Mouse (Mus musculus) embryonic facial prominence, embryonic 15.5 days (tissue): ENCODE measurements around the gene Med22. TPM values are rescaled to one million over a fixed set of nuclear protein-coding genes. Genes with fewer than 3 reads are reported as not detected.

ENCODE experiments used
- ATAC-seq: fragments of 200-750 bp; cut with Nextera tagmentation; 2 replicates; pipeline ENCODE4 v1.8.0; 2017; ENCODE audit warnings: low read depth, moderate TSS enrichment; ENCODE audit not compliant: insufficient number of reproducible peaks, low FRiP score, low TSS enrichment
- H3K27ac ChIP-seq: fragments of 300-500 bp; sonication (generic); replicated peaks from 2 replicates; pipeline ENCODE4 v1.5.1; 2015; ENCODE audit warnings: mild to moderate bottlenecking, inconsistent platforms
- H3K27me3 ChIP-seq: fragments of 300-500 bp; sonication (generic); 2 replicates; pipeline ENCODE4 v1.6.1; 2015; ENCODE audit warnings: inconsistent platforms
- H3K36me3 ChIP-seq: fragments of 300-500 bp; sonication (generic); 2 replicates; pipeline ENCODE4 v1.6.1; 2015; ENCODE audit warnings: mild to moderate bottlenecking, inconsistent platforms
- H3K4me1 ChIP-seq: fragments of 300-500 bp; sonication (generic); 2 replicates; pipeline ENCODE4 v1.6.1; 2015; ENCODE audit warnings: inconsistent platforms
- H3K4me2 ChIP-seq: fragments of 300-500 bp; sonication (generic); replicated peaks from 2 replicates; pipeline ENCODE4 v1.6.1; 2015; ENCODE audit warnings: mild to moderate bottlenecking, inconsistent platforms
- H3K4me3 ChIP-seq: fragments of 300-500 bp; sonication (generic); replicated peaks from 2 replicates; pipeline ENCODE4 v1.5.1; 2015; ENCODE audit warnings: mild to moderate bottlenecking, inconsistent platforms
- H3K9ac ChIP-seq: fragments of 300-500 bp; sonication (generic); 2 replicates; pipeline ENCODE4 v1.6.1; 2015; ENCODE audit warnings: inconsistent platforms
- H3K9me3 ChIP-seq: fragments of 300-500 bp; sonication (generic); replicated peaks from 2 replicates; pipeline ENCODE4 v1.6.1; 2016; ENCODE audit warnings: inconsistent platforms
- WGBS: fragments of 180-500 bp; shearing (Covaris S2); methylation state at CpG from one replicate; pipeline ENCODE4 v1.1.7; 2015; 5-methylcytosine and 5-hydroxymethylcytosine counted together
- polyA plus RNA-seq: library from polyadenylated mRNA; unstranded; fragments of >200 nt; fragmentation: Nextera tagmentation; extraction: Ambion mirVana; gene quantifications from 2 replicates; pipeline ENCODE4 v1.2.1, GENCODE M21; 2015

Gene Med22
- polyA plus RNA-seq, 1 experiment from 2014 or later, result 56.4 TPM

GRCm38 (mm10) chr2:26935286-26935685 lies 24.8 kb upstream of the Med22 start:
- no peak for ATAC-seq
- no peak overlapping the region for H3K9ac ChIP-seq
- WGBS, result 84% methylated on average over 2 of the region's 2 CpGs

GRCm38 (mm10) chr2:26933304-26934055 lies 23.0 kb upstream of the Med22 start, which contains the start of the genes Surf4 and Stkld1:
TSS of gene Surf4 (minus strand) at chr2:26933928.
TSS of gene Stkld1 (plus strand) at chr2:26934047.
- under 1% methylated on average over 66 of the region's 70 CpGs for WGBS

More at GRCm38 (mm10) chr2:26935286-26935685, 24.8 kb upstream of the Med22 start:
- H3K27me3 ChIP-seq, result no peaks in the 10 kb centered on the region
- H3K9me3 ChIP-seq, result no peaks in the 10 kb centered on the region
- H3K4me1 ChIP-seq, result peaks cover 21% of the 10 kb centered on the region
- H3K4me3 ChIP-seq, result no peak overlapping the region
- H3K4me2 ChIP-seq, result no peak overlapping the region
- H3K27ac ChIP-seq, result no peak overlapping the region
- peaks cover 10% of the 10 kb centered on the region for H3K36me3 ChIP-seq

GRCm38 (mm10) chr2:26932473-26933303 lies 22.2 kb upstream of the Med22 start:
- Histone ChIP-seq H3K9me3 (no peaks in the 10 kb centered on the region), H3K27me3 (no peaks in the 10 kb centered on the region), H3K27ac (peak overlapping the region; percentile 93), H3K36me3 (peaks cover 36% of the 10 kb centered on the region), H3K4me3 (peak overlapping the region; percentile 88), H3K9ac (peak overlapping the region; percentile 100), H3K4me2 (peak overlapping the region; percentile 66), H3K4me1 (peaks cover 45% of the 10 kb centered on the region)
- no peak; the same call in none of the 2 replicates for ATAC-seq
- under 1% methylated on average over 49 of the region's 49 CpGs for WGBS

More at GRCm38 (mm10) chr2:26933304-26934055, 23.0 kb upstream of the Med22 start, which contains the start of the genes Surf4 and Stkld1:
- no peaks in the 10 kb centered on the region for H3K9me3 ChIP-seq
- peaks cover 28% of the 10 kb centered on the region for H3K36me3 ChIP-seq
- peak; percentile 96 for ATAC-seq
- peak within 1 kb of the TSS; percentile 93 for H3K27ac ChIP-seq
- no peaks in the 10 kb centered on the region for H3K27me3 ChIP-seq
- H3K4me3 ChIP-seq, result peak within 1 kb of the TSS; percentile 88
- H3K4me1 ChIP-seq, result peaks cover 39% of the 10 kb centered on the region
- peak within 1 kb of the TSS; percentile 66 for H3K4me2 ChIP-seq
- peak within 1 kb of the TSS; percentile 100 for H3K9ac ChIP-seq

GRCm38 (mm10) chr2:26930390-26930789 lies 19.9 kb upstream of the Med22 start:
- WGBS, result 35% methylated on average over 1 of the region's 1 CpGs
- ATAC-seq, result no peak
- Histone ChIP-seq H3K4me3 (no peak overlapping the region), H3K9me3 (no peaks in the 10 kb centered on the region), H3K4me1 (peaks cover 46% of the 10 kb centered on the region), H3K9ac (no peak overlapping the region), H3K27ac (no peak overlapping the region), H3K27me3 (no peaks in the 10 kb centered on the region), H3K4me2 (no peak overlapping the region), H3K36me3 (peaks cover 57% of the 10 kb centered on the region)

- H3K9ac ChIP-seq, result no peak overlapping the region
Measured at GRCm38 (mm10) chr2:26927745-26928476, 17.4 kb upstream of the Med22 start.

GRCm38 (mm10) chr2:26921784-26922183 lies 11.3 kb upstream of the Med22 start:
- Histone ChIP-seq H3K27me3 (no peaks in the 10 kb centered on the region), H3K9ac (no peak overlapping the region), H3K27ac (no peak overlapping the region), H3K4me1 (peaks cover 14% of the 10 kb centered on the region), H3K4me2 (no peak overlapping the region), H3K4me3 (no peak overlapping the region), H3K9me3 (no peaks in the 10 kb centered on the region), H3K36me3 (peaks cover 87% of the 10 kb centered on the region)
- no peak for ATAC-seq
- WGBS, result 77% methylated on average over 9 of the region's 9 CpGs

More at GRCm38 (mm10) chr2:26927745-26928476, 17.4 kb upstream of the Med22 start:
- Histone ChIP-seq H3K4me2 (no peak overlapping the region), H3K27me3 (no peaks in the 10 kb centered on the region), H3K36me3 (peaks cover 82% of the 10 kb centered on the region), H3K4me3 (no peak overlapping the region), H3K9me3 (no peaks in the 10 kb centered on the region), H3K4me1 (peaks cover 42% of the 10 kb centered on the region), H3K27ac (no peak overlapping the region)
- ATAC-seq, result no peak
- WGBS, result 85% methylated on average over 6 of the region's 6 CpGs

GRCm38 (mm10) chr2:26920190-26920855 lies 9.8 kb upstream of the Med22 start:
- Histone ChIP-seq H3K36me3 (peaks cover 73% of the 10 kb centered on the region), H3K4me1 (peaks cover 21% of the 10 kb centered on the region)
- WGBS, result 87% methylated on average over 6 of the region's 6 CpGs

GRCm38 (mm10) chr2:26919684-26920083 lies 9.2 kb upstream of the Med22 start:
- no peak for ATAC-seq
- Histone ChIP-seq H3K27ac (no peak overlapping the region), H3K4me3 (no peak overlapping the region), H3K27me3 (no peaks in the 10 kb centered on the region), H3K4me2 (no peak overlapping the region), H3K9me3 (no peaks in the 10 kb centered on the region), H3K9ac (no peak overlapping the region), H3K4me1 (peaks cover 28% of the 10 kb centered on the region), H3K36me3 (peaks cover 66% of the 10 kb centered on the region)
- 89% methylated on average over 3 of the region's 3 CpGs for WGBS

More at GRCm38 (mm10) chr2:26920190-26920855, 9.8 kb upstream of the Med22 start:
- Histone ChIP-seq H3K27ac (no peak overlapping the region), H3K4me2 (no peak overlapping the region), H3K27me3 (no peaks in the 10 kb centered on the region), H3K9ac (no peak overlapping the region), H3K9me3 (no peaks in the 10 kb centered on the region), H3K4me3 (no peak overlapping the region)
- no peak for ATAC-seq

GRCm38 (mm10) chr2:26916738-26917137 lies 6.3 kb upstream of the Med22 start:
- Histone ChIP-seq H3K36me3 (peaks cover 62% of the 10 kb centered on the region), H3K4me3 (peak overlapping the region; percentile 75), H3K4me2 (peak overlapping the region; percentile 96), H3K9me3 (no peaks in the 10 kb centered on the region), H3K4me1 (peaks cover 49% of the 10 kb centered on the region), H3K9ac (peak overlapping the region; percentile 74), H3K27ac (peak overlapping the region; percentile 73), H3K27me3 (no peaks in the 10 kb centered on the region)
- ATAC-seq, result no peak
- 2% methylated on average over 13 of the region's 13 CpGs for WGBS

- no peaks in the 10 kb centered on the region for H3K9me3 ChIP-seq
- WGBS, result 1% methylated on average over 47 of the region's 47 CpGs
- H3K27me3 ChIP-seq, result no peaks in the 10 kb centered on the region
- H3K36me3 ChIP-seq, result peaks cover 56% of the 10 kb centered on the region
- peak within 1 kb of the TSS; percentile 96 for H3K4me2 ChIP-seq
- peaks cover 52% of the 10 kb centered on the region for H3K4me1 ChIP-seq
- ATAC-seq, result peak; percentile 56
- peak within 1 kb of the TSS; percentile 73 for H3K27ac ChIP-seq
- peak within 1 kb of the TSS; percentile 74 for H3K9ac ChIP-seq
- peak within 1 kb of the TSS; percentile 75 for H3K4me3 ChIP-seq
Measured at GRCm38 (mm10) chr2:26915927-26916728, 5.7 kb upstream of the Med22 start, which contains the start of the genes Surf2 and Surf1. TSS of gene Surf2 (plus strand) at chr2:26916367. TSS of gene Surf1 (minus strand) at chr2:26916530.
